Mouse (Mus musculus): ENCODE measurements around the gene Scrn1. TPM values are rescaled to one million over a fixed set of nuclear protein-coding genes. Genes with fewer than 3 reads are reported as not detected.

Gene Scrn1
- polyA plus RNA-seq, 1 experiment = not detected

DNA sequence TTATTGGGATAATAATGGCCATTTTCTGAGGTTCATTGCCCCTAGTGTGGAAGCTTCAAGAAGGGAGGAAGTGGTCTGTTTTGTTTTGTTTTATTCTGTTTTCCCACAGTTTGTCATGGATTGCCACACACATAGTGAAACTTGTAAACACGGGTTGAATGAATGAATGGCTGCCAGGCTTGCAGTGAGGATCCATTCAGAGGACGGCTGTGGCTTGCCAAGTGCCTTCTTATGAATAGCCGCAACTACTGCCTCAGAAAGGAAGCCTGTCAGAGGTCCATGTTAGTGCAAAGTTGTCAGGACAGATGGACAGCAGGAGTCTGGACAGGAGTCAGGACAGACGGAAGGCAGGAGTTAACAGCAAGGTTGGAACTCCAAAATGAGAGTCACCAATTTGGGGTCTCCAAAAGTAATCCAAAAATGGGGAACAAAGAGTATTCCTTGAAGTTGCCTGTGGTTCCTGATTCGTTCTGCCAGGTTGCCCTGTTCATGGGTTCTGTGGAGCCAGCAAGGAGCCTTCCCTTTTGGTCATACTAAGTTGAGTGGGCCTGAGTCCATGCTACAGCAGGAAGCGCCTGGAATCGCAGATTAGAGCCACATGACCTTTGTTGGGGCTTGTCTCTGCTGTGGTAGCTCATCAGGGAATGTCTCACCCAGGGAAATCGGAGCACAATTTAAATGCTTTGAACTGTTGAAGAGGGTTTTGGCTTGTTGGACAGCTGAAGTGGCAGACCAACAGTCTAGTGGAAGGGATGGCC, 102.4 kb downstream of the Scrn1 start:
- H3K4me3 ChIP-seq (ENCODE audit: insufficient read depth, low read length) = no peak overlapping the region
- H3K27ac ChIP-seq (ENCODE audit: insufficient read depth, low read depth, low read length) = no peak overlapping the region
- no peak for TF ChIP-seq POLR2A (IDR thresholded peaks at IDR 0.05; ENCODE audit: borderline replicate concordance, low read depth, low read length)
- TF ChIP-seq CTCF (IDR thresholded peaks at IDR 0.05; ENCODE audit: low read depth, low read length) = no peak
- H3K4me1 ChIP-seq (ENCODE audit: control insufficient read depth, insufficient read depth, low read length) = no peaks in the 10 kb centered on the region

- H3K4me1 ChIP-seq (ENCODE audit: control insufficient read depth, insufficient read depth, low read length) = no peaks in the 10 kb centered on the region
Measured at GRCm38 (mm10) chr6:54462766-54463165, 103.5 kb downstream of the Scrn1 start.

DNA sequence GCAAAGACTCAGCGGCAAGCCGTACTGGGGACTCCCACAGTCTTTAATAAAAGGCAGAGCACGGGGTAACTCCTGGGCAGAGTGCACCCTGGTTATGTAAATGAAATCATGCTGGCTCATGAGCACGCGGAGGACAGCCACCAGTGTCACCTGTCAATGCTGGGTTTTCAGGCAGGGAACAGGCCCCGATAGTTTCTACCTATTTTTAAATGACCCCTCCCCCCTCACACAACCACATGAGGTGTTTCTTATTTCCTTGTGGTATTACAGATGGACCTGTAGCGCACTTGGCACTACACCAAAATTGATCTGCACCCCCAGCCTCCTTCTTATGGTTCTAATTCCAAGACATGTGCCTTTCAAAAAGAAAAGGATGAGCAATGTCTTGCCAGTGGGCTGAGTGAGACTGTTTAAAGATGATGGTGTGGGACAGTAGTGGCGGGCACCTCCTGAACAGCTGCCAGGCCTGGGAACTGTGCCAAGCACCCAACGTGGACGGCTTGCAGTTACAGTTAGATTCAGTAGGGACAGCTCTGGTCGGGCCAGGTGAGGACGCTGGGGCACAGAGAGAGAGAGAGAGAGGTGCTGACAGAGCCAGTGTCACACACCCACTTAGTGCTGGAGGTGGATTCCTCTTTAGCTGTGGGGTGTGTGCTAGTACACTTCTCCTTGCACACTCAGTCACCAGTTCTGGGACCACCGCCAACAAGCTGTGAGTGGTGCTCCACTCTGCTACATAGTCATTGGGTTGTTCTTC, 105.2 kb downstream of the Scrn1 start:
- no peak overlapping the region for H3K4me3 ChIP-seq (ENCODE audit: insufficient read depth, low read length)
- no peaks in the 10 kb centered on the region for H3K4me1 ChIP-seq (ENCODE audit: control insufficient read depth, insufficient read depth, low read length)
- H3K27ac ChIP-seq (ENCODE audit: insufficient read depth, low read depth, low read length) = no peak overlapping the region
- TF ChIP-seq CTCF (IDR thresholded peaks at IDR 0.05; ENCODE audit: low read depth, low read length) (no peak), POLR2A (IDR thresholded peaks at IDR 0.05; ENCODE audit: borderline replicate concordance, low read depth, low read length) (no peak)

More at GRCm38 (mm10) chr6:54462766-54463165, 103.5 kb downstream of the Scrn1 start:
- Histone ChIP-seq H3K4me3 (ENCODE audit: insufficient read depth, low read length) (no peak overlapping the region), H3K27ac (ENCODE audit: insufficient read depth, low read depth, low read length) (no peak overlapping the region)
- TF ChIP-seq POLR2A (IDR thresholded peaks at IDR 0.05; ENCODE audit: borderline replicate concordance, low read depth, low read length) (no peak), CTCF (IDR thresholded peaks at IDR 0.05; ENCODE audit: low read depth, low read length) (no peak)

- Histone ChIP-seq H3K4me1 (ENCODE audit: control insufficient read depth, insufficient read depth, low read length) (no peaks in the 10 kb centered on the region), H3K4me3 (ENCODE audit: insufficient read depth, low read length) (no peak overlapping the region), H3K27ac (ENCODE audit: insufficient read depth, low read depth, low read length) (no peak overlapping the region)
- no peak for TF ChIP-seq CTCF (IDR thresholded peaks at IDR 0.05; ENCODE audit: low read depth, low read length)
- no peak for TF ChIP-seq POLR2A (IDR thresholded peaks at IDR 0.05; ENCODE audit: borderline replicate concordance, low read depth, low read length)
Measured at GRCm38 (mm10) chr6:54460172-54460914, 105.9 kb downstream of the Scrn1 start.

GRCm38 (mm10) chr6:54459661-54460060, 106.6 kb downstream of the Scrn1 start:
- H3K4me1 ChIP-seq (ENCODE audit: control insufficient read depth, insufficient read depth, low read length) = no peaks in the 10 kb centered on the region
- no peak overlapping the region for H3K4me3 ChIP-seq (ENCODE audit: insufficient read depth, low read length)
- TF ChIP-seq POLR2A (IDR thresholded peaks at IDR 0.05; ENCODE audit: borderline replicate concordance, low read depth, low read length) (no peak), CTCF (IDR thresholded peaks at IDR 0.05; ENCODE audit: low read depth, low read length) (no peak)
- H3K27ac ChIP-seq (ENCODE audit: insufficient read depth, low read depth, low read length) = no peak overlapping the region

Other genes starting within 250 kb of the Scrn1 start
- 1.1 and 1.4 TPM in 2 replicates for gene Prr15, start 240.7 kb downstream of the Scrn1 start, polyA plus RNA-seq (2012; ENCODE audit: insufficient read depth, insufficient read length, missing spikeins)
- not detected in 2 replicates for gene Wipf3, start 136.9 kb downstream of the Scrn1 start, polyA plus RNA-seq (2012; ENCODE audit: insufficient read depth, insufficient read length, missing spikeins)
- 3.9 and 4.9 TPM in 2 replicates for gene Plekha8, start 28.6 kb upstream of the Scrn1 start, polyA plus RNA-seq (2012; ENCODE audit: insufficient read depth, insufficient read length, missing spikeins)
- 0.72 and 1.5 TPM in 2 replicates for gene Fkbp14, start 30.8 kb upstream of the Scrn1 start, polyA plus RNA-seq (2012; ENCODE audit: insufficient read depth, insufficient read length, missing spikeins)
- 10.2 and 11.3 TPM in 2 replicates for gene Mturn, start 115.1 kb upstream of the Scrn1 start, polyA plus RNA-seq (2012; ENCODE audit: insufficient read depth, insufficient read length, missing spikeins)